Mouse (Mus musculus): ENCODE measurements around the gene Scube1. TPM values are rescaled to one million over a fixed set of nuclear protein-coding genes. Genes with fewer than 3 reads are reported as not detected.

Scube1 gene
- total RNA-seq, 2 experiments from 2014 or later, result 82.1 to 84.7 TPM

DNA sequence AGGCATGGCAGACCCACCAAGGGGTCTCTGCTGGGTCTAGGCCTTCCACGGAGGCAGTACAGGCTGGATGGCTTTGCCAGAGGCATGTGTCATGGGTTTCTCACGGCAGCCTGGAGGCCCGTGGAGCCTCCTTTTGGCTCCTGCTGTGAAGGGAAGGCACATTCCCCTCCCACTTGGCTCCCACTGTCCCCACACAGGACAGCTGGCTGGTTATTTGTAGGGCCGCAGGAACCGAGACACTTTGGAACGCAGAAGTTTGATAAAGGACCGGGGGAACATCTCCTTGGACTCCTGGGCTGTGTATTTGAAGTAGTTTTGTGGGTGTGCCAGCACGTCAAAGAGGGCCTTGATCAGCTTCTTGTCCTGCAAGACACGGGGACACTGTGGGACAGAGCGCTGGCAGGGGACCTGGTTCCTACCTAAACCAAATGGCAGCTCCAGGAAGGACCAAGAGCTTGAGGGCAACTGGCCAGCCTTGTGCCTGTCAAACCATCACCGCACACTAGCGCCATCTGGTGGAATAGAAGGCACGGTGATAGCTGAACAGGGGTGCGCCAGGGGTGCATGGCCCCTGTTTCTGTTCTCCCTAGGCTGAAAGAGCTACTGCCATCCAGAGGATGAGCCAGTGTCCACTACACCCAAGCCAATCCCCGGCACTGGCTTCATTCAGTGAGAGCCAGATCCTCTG is 117.6 kb downstream of the Scube1 start:
- DNase-seq (ENCODE audit: low spot score in 2 of 2), result peak; percentile 56 to 68
- intact Hi-C loops (cut with DNase I), result no loop called here

GRCm38 (mm10) chr15:83606700-83607099 is 118.1 kb downstream of the Scube1 start:
- intact Hi-C loops (cut with DNase I), result no loop called here
- no peak for DNase-seq (ENCODE audit: low spot score in 2 of 2)

- no peak for DNase-seq (ENCODE audit: low spot score in 2 of 2)
- intact Hi-C loops (cut with DNase I), result no loop called here
These were observed 118.6 kb downstream of the Scube1 start for GRCm38 (mm10) chr15:83606216-83606615.

DNA sequence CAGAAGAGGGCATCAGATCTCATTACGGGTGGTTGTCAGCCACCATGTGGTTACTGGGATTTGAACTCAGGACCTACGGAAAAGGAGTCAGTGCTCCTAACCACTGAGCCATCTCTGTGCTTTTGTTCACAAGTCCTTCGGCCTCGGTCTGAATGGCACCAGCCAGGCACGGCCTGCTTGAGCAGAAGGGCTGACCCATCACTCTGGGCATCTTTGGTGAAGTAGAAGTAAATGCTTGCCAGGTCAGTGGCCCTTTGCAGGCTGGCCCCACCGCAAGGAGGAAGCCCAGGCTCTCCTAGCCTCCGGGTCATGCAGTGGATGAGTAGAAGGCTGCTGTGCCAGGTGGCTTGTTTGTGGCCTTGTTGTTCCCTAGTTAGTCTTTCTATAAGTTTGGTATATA is 121.4 kb downstream of the Scube1 start:
- intact Hi-C loops (cut with DNase I), result no loop called here
- DNase-seq (ENCODE audit: low spot score in 2 of 2), result no peak

DNA sequence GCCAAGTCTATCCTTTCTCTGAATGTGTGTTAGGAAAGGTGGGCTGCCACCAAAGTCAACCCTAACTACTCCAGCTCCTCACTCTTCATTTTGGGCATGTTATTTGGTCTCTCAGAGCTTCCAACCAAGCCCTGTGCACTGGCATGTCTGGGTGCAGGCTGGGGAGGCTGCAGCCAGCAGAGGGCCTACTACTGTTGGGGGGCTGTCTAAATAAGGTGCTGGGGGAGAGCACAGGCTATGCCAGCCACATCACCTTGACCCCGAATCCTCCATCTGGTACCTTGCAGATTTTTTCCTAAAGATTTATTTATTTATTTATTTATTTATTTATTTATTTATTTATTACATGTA is 121.8 kb downstream of the Scube1 start:
- intact Hi-C loops (cut with DNase I), result no loop called here
- no peak for DNase-seq (ENCODE audit: low spot score in 2 of 2)

DNA sequence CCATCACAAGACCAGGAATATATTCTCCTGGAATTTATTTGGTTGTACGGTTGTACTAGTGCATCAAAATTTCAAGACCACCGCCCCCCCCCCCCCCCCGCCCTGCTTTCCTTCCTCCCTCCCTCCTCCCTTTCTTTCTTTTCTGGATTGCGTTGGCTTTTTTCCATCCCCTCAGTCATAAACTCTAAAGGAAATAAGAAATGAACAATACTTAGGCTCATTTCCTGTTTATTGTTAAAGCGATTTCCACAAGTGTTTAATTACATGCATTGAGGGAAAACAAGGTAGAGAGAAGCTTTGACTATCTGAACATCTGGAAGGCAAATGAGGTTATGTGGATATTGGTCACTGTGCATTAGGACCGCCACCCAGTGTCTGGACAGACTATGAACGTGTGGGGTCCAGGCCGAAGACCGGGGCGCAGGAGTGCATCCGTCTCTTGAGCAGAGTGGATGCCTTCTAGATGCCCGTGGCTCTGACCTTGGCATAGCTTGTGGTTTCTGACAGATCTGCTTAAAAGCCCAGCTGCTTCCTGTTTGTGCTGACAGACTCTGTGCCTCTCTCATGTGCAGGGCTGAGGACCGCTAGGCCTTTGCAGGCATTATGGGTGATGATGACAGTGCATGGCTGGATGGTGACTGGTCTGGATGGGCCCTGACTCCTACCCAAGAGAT is 122.3 kb downstream of the Scube1 start:
- intact Hi-C loops (cut with DNase I), result no loop called here
- DNase-seq (ENCODE audit: low spot score in 2 of 2), result no peak

GRCm38 (mm10) chr15:83601185-83601584 is 123.6 kb downstream of the Scube1 start:
- intact Hi-C loops (cut with DNase I), result no loop called here
- DNase-seq (ENCODE audit: low spot score in 2 of 2), result no peak

- intact Hi-C loops (cut with DNase I), result no loop called here
These were observed 128.0 kb downstream of the Scube1 start for GRCm38 (mm10) chr15:83596833-83597232.

GRCm38 (mm10) chr15:83595364-83595711 is 129.5 kb downstream of the Scube1 start:
- DNase-seq (ENCODE audit: low spot score in 2 of 2), result no peak
- intact Hi-C loops (cut with DNase I), result no loop called here

More at GRCm38 (mm10) chr15:83596833-83597232, 128.0 kb downstream of the Scube1 start:
- DNase-seq (ENCODE audit: low spot score in 2 of 2), result no peak

DNA sequence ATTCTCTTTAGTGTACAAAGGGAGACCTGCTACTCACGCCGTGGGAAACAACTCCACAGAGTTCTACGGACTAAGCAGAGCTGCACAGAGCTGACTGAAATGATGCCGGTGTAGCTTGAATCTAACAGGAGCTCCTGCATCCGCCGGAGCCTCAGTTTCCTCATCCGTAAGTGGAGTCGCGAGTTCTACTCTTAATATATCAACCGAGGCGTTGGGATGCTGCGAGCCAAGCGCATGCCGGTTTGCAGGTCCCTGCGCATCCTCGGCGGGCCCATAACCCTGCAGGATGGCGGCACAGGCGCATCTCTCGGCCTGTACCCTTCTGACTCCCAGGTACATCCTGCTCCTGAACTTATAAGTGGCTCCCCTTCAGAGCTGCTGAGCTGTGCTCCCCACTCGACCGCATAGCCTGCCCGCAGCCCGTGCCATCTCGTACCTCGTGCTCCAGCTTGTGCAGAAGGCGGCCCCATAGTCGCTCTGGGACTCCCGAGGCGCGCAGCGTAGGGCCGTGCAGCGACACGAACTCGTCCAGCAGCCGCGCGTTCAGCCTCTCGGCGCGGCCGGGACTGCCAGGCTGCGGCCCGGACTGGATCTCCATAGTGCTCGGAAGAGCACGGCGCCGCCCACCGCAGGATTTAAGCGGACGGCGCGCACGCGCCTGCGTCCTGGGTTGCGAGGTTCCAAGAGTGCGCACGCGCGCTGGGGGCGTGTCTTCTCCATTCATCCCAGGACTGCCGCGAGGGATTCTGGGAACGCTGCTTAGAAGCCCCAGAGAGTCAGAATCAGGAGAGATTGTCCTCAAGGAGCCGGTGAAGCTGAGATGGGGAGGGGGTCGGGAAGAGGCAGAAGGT is 130.1 kb downstream of the Scube1 start, which contains the start of gene Ttll12:
Gene Ttll12 (minus strand): TSS at position 645 of the 851 bp plus-strand sequence.
- intact Hi-C loops (cut with DNase I), result no loop called here
- DNase-seq (ENCODE audit: low spot score in 2 of 2), result peak; percentile 95 to 98

- DNase-seq (ENCODE audit: low spot score in 2 of 2), result no peak
- intact Hi-C loops (cut with DNase I), result no loop called here
These were observed 130.9 kb downstream of the Scube1 start for GRCm38 (mm10) chr15:83593702-83594512.

- intact Hi-C loops (cut with DNase I), result no loop called here
- DNase-seq (ENCODE audit: low spot score in 2 of 2), result no peak
These were observed 131.6 kb downstream of the Scube1 start for GRCm38 (mm10) chr15:83593189-83593585.

- DNase-seq (ENCODE audit: low spot score in 2 of 2), result no peak
- intact Hi-C loops (cut with DNase I), result no loop called here
These were observed 132.3 kb downstream of the Scube1 start for GRCm38 (mm10) chr15:83592260-83593188.

DNA sequence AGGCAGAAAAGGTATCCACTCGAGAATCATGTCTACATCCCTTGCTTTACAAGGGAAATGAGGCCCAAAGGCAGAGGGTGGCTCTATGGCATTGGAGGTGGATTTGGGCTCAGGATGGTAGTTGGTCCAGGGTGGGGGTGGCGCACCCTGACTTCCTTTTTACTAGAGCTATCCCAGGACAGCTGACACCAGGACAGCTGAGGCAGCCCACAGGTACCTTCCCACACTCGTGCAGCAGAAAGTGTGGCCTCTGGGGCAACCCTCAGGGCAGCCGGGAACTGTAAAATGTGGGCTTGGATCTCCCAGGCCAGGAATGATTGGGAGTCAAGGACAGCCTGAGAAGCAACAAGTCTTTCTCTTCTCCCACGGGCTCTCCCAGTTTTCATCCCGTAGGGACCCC is 133.1 kb downstream of the Scube1 start:
- no peak for DNase-seq (ENCODE audit: low spot score in 2 of 2)
- intact Hi-C loops (cut with DNase I), result no loop called here

- DNase-seq (ENCODE audit: low spot score in 2 of 2), result no peak
- intact Hi-C loops (cut with DNase I), result no loop called here
These were observed 134.0 kb downstream of the Scube1 start for GRCm38 (mm10) chr15:83590841-83591240.

DNA sequence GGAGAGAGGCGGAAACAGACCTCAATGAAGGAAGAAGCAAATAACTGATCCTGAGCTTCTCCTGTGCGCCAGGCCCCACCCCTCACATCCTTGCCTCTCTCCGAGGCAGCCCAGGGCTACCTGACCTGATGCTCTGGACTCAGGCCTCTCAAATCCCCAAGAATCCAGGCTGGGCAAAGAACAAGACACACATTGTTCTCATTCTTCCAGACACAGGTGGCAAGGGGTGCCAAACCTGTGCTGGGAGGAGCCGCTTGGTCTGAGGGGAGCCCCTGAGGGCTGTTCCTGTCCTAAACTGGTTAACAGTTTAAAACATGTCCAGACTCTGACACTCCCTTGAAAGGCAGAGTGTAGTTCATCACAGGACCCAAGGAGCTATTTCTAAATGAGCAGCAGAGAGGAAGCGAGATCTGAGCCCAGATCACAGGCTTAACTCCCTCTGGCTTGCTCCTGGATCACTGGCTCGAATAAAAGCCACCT is 140.0 kb downstream of the Scube1 start:
- intact Hi-C loops (cut with DNase I), result no loop called here

GRCm38 (mm10) chr15:83583419-83584156 is 141.2 kb downstream of the Scube1 start:
- no peak for DNase-seq (ENCODE audit: low spot score in 2 of 2)
- intact Hi-C loops (cut with DNase I), result no loop called here

More for the DNA sequence above, 140.0 kb downstream of the Scube1 start:
- no peak for DNase-seq (ENCODE audit: low spot score in 2 of 2)

DNA sequence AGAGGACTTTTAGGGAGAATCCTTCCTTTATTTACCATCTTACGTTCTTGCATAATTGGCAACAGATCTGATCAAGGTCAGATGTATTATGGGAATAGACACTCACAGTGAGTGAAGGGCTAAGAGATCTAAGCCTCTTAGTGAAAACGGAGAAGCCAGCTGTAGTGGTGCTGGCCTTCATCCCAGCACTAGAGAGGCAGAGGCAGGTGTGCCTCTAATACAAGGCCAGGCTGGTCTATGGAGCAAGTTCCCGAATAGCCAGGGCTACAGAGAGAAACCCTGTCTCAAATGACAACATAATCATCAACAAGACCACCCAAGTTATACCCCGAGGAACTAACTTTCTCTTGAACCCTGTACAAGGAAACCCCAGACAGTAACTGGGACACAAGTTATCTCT is 141.9 kb downstream of the Scube1 start:
- intact Hi-C loops (cut with DNase I), result no loop called here

More for the DNA sequence above, 141.9 kb downstream of the Scube1 start:
- no peak for DNase-seq (ENCODE audit: low spot score in 2 of 2)
